Mouse (Mus musculus): ENCODE data around the gene Nrip2.

DNA sequence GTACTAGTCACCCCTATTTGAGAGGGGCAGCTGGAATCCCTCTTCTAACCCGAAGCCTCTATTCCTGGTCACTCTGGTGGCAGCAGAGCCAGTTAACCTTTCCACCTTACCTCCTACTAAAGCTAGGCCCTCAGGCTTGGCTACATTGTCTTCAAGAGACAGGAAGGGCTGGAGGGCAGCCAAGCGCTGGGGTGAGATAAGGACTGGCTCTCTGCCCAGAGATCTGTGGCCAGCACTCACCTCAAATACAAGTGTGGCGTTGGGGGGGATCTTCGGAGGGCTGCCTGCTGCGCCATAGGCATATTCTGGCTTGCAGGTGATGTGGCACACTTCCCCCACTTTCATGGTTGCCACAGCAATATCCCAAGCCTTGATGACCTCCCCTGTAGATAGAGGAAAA is 36.4 kb downstream of the Nrip2 start:
- TF ChIP-seq CTCF (IDR thresholded peaks at IDR 0.05; ENCODE audit: low read depth) (no peak), EP300 (IDR thresholded peaks at IDR 0.05; ENCODE audit: low read depth) (no peak)
